Mouse (Mus musculus): ENCODE data around the gene Ndc1. TPM values are rescaled to one million over a fixed set of nuclear protein-coding genes. Genes with fewer than 3 reads are reported as not detected.

The Ndc1 gene
- polyA plus RNA-seq, 1 experiment from 2014 or later = 34.3 TPM

- Histone ChIP-seq H3K36me3 (no peaks in the 10 kb centered on the region), H3K27me3 (peaks cover 8% of the 10 kb centered on the region; the same call in 1 of the 2 replicates), H3K4me3 (no peak overlapping the region), H3K9me3 (no peaks in the 10 kb centered on the region), H3K27ac (replicated peaks) (no peak overlapping the region), H3K4me1 (0 out of 2 replicates have a peak, but pooled peaks cover 2% of the 10 kb centered on the region), H3K9ac (replicated peaks) (no peak overlapping the region), H3K4me2 (replicated peaks) (no peak overlapping the region)
- 88% methylated on average over 9 of the region's 9 CpGs for WGBS
- no peak for ATAC-seq (ENCODE audit: low FRiP score, low read depth)
These were observed 59.0 kb downstream of the Ndc1 start for GRCm38 (mm10) chr4:107426631-107427030.

- H3K27ac ChIP-seq (replicated peaks) = no peak overlapping the region
- no peaks in the 10 kb centered on the region for H3K9me3 ChIP-seq
- H3K4me2 ChIP-seq (replicated peaks) = no peak overlapping the region
- H3K36me3 ChIP-seq = no peaks in the 10 kb centered on the region
- peaks cover 56% of the 10 kb centered on the region for H3K27me3 ChIP-seq
- H3K4me3 ChIP-seq = no peak overlapping the region
- ATAC-seq (ENCODE audit: low FRiP score, low read depth) = no peak
- no peak overlapping the region for H3K9ac ChIP-seq (replicated peaks)
- H3K4me1 ChIP-seq = peaks cover 19% of the 10 kb centered on the region
- WGBS = 84% methylated on average over 5 of the region's 5 CpGs
These were observed 65.1 kb downstream of the Ndc1 start for GRCm38 (mm10) chr4:107432717-107433116.

- peaks cover 19% of the 10 kb centered on the region for H3K4me1 ChIP-seq
- WGBS = 6% methylated on average over 15 of the region's 15 CpGs
- H3K4me3 ChIP-seq = peak overlapping the region; percentile 68
- peak overlapping the region; percentile 65 for H3K9ac ChIP-seq (replicated peaks)
- no peaks in the 10 kb centered on the region for H3K9me3 ChIP-seq
- no peaks in the 10 kb centered on the region for H3K36me3 ChIP-seq
- peaks cover 68% of the 10 kb centered on the region for H3K27me3 ChIP-seq
- no peak for ATAC-seq (ENCODE audit: low FRiP score, low read depth)
- no peak overlapping the region for H3K27ac ChIP-seq (replicated peaks)
- H3K4me2 ChIP-seq (replicated peaks) = peak overlapping the region; percentile 96
These were observed 66.4 kb downstream of the Ndc1 start for GRCm38 (mm10) chr4:107433998-107434355.

GRCm38 (mm10) chr4:107434356-107435237 lies 67.0 kb downstream of the Ndc1 start, which contains the start of gene Glis1:
Gene Glis1, plus strand, starts transcription at chr4:107434591.
- Histone ChIP-seq H3K4me2 (replicated peaks) (peak within 1 kb of the TSS; percentile 96), H3K4me1 (peaks cover 19% of the 10 kb centered on the region), H3K9me3 (no peaks in the 10 kb centered on the region), H3K27ac (replicated peaks) (no peak within 1 kb of the TSS), H3K4me3 (peak within 1 kb of the TSS; percentile 68), H3K9ac (replicated peaks) (peak within 1 kb of the TSS; percentile 65), H3K27me3 (peaks cover 75% of the 10 kb centered on the region), H3K36me3 (no peaks in the 10 kb centered on the region)
- peak; percentile 88 for ATAC-seq (ENCODE audit: low FRiP score, low read depth)
- WGBS = under 1% methylated on average over 84 of the region's 112 CpGs

GRCm38 (mm10) chr4:107435238-107435946 lies 67.8 kb downstream of the Ndc1 start:
- H3K36me3 ChIP-seq = no peaks in the 10 kb centered on the region
- no peaks in the 10 kb centered on the region for H3K9me3 ChIP-seq
- WGBS = 1% methylated on average over 47 of the region's 47 CpGs
- peaks cover 23% of the 10 kb centered on the region for H3K4me1 ChIP-seq
- peaks cover 76% of the 10 kb centered on the region for H3K27me3 ChIP-seq
- no peak for ATAC-seq (ENCODE audit: low FRiP score, low read depth)
- peak overlapping the region; percentile 65 for H3K9ac ChIP-seq (replicated peaks)
- peak overlapping the region; percentile 96 for H3K4me2 ChIP-seq (replicated peaks)
- H3K27ac ChIP-seq (replicated peaks) = no peak overlapping the region
- peak overlapping the region; percentile 68 for H3K4me3 ChIP-seq

- ATAC-seq (ENCODE audit: low FRiP score, low read depth) = no peak
- WGBS = 91% methylated on average over 7 of the region's 7 CpGs
- peaks cover 27% of the 10 kb centered on the region for H3K4me1 ChIP-seq
- no peaks in the 10 kb centered on the region for H3K36me3 ChIP-seq
- peaks cover 87% of the 10 kb centered on the region for H3K27me3 ChIP-seq
- no peak overlapping the region for H3K4me3 ChIP-seq
- H3K4me2 ChIP-seq (replicated peaks) = no peak overlapping the region
- no peaks in the 10 kb centered on the region for H3K9me3 ChIP-seq
- no peak overlapping the region for H3K27ac ChIP-seq (replicated peaks)
- H3K9ac ChIP-seq (replicated peaks) = no peak overlapping the region
These were observed 68.9 kb downstream of the Ndc1 start for GRCm38 (mm10) chr4:107436476-107436875.

GRCm38 (mm10) chr4:107438741-107439140 lies 71.2 kb downstream of the Ndc1 start:
- Histone ChIP-seq H3K9ac (replicated peaks) (no peak overlapping the region), H3K27me3 (peaks cover 87% of the 10 kb centered on the region), H3K4me3 (no peak overlapping the region), H3K4me2 (replicated peaks) (no peak overlapping the region), H3K4me1 (peaks cover 38% of the 10 kb centered on the region), H3K36me3 (no peaks in the 10 kb centered on the region), H3K9me3 (no peaks in the 10 kb centered on the region), H3K27ac (replicated peaks) (no peak overlapping the region)
- no peak for ATAC-seq (ENCODE audit: low FRiP score, low read depth)
- 94% methylated on average over 8 of the region's 8 CpGs for WGBS

- Histone ChIP-seq H3K4me3 (no peak overlapping the region), H3K4me2 (replicated peaks) (peak overlapping the region; percentile 16; the same call in 1 of the 2 replicates), H3K9ac (replicated peaks) (no peak overlapping the region), H3K27me3 (peaks cover 87% of the 10 kb centered on the region), H3K4me1 (peaks cover 24% of the 10 kb centered on the region), H3K27ac (replicated peaks) (no peak overlapping the region), H3K9me3 (no peaks in the 10 kb centered on the region), H3K36me3 (no peaks in the 10 kb centered on the region)
- no peak for ATAC-seq (ENCODE audit: low FRiP score, low read depth)
- WGBS = 18% methylated on average over 13 of the region's 13 CpGs
These were observed 72.7 kb downstream of the Ndc1 start for GRCm38 (mm10) chr4:107440306-107440705.

GRCm38 (mm10) chr4:107442288-107442687 lies 74.7 kb downstream of the Ndc1 start:
- H3K9me3 ChIP-seq = no peaks in the 10 kb centered on the region
- WGBS = 50% methylated on average over 11 of the region's 11 CpGs
- H3K9ac ChIP-seq (replicated peaks) = no peak overlapping the region
- H3K4me3 ChIP-seq = no peak overlapping the region
- no peak overlapping the region for H3K4me2 ChIP-seq (replicated peaks)
- ATAC-seq (ENCODE audit: low FRiP score, low read depth) = no peak
- H3K27me3 ChIP-seq = peaks cover 79% of the 10 kb centered on the region
- no peaks in the 10 kb centered on the region for H3K36me3 ChIP-seq
- no peak overlapping the region for H3K27ac ChIP-seq (replicated peaks)
- H3K4me1 ChIP-seq = peaks cover 22% of the 10 kb centered on the region

GRCm38 (mm10) chr4:107442891-107443483 lies 75.4 kb downstream of the Ndc1 start:
- Histone ChIP-seq H3K27me3 (peaks cover 72% of the 10 kb centered on the region), H3K27ac (replicated peaks) (no peak overlapping the region), H3K9me3 (no peaks in the 10 kb centered on the region), H3K4me3 (no peak overlapping the region), H3K36me3 (no peaks in the 10 kb centered on the region), H3K4me2 (replicated peaks) (peak overlapping the region; percentile 16; the same call in 1 of the 2 replicates), H3K4me1 (peaks cover 22% of the 10 kb centered on the region), H3K9ac (replicated peaks) (no peak overlapping the region)
- ATAC-seq (ENCODE audit: low FRiP score, low read depth) = no peak
- WGBS = 25% methylated on average over 16 of the region's 16 CpGs

- Histone ChIP-seq H3K4me1 (peaks cover 22% of the 10 kb centered on the region), H3K4me2 (replicated peaks) (no peak overlapping the region), H3K9ac (replicated peaks) (no peak overlapping the region), H3K9me3 (no peaks in the 10 kb centered on the region), H3K27ac (replicated peaks) (no peak overlapping the region), H3K4me3 (no peak overlapping the region), H3K27me3 (peaks cover 66% of the 10 kb centered on the region), H3K36me3 (no peaks in the 10 kb centered on the region)
- no peak for ATAC-seq (ENCODE audit: low FRiP score, low read depth)
- WGBS = 41% methylated on average over 11 of the region's 11 CpGs
These were observed 76.0 kb downstream of the Ndc1 start for GRCm38 (mm10) chr4:107443621-107444020.

- peaks cover 34% of the 10 kb centered on the region for H3K27me3 ChIP-seq
- H3K9ac ChIP-seq (replicated peaks) = no peak overlapping the region
- ATAC-seq (ENCODE audit: low FRiP score, low read depth) = no peak
- WGBS = 89% methylated on average over 6 of the region's 6 CpGs
- H3K27ac ChIP-seq (replicated peaks) = no peak overlapping the region
- no peaks in the 10 kb centered on the region for H3K9me3 ChIP-seq
- no peak overlapping the region for H3K4me3 ChIP-seq
- H3K4me1 ChIP-seq = peaks cover 5% of the 10 kb centered on the region
- H3K4me2 ChIP-seq (replicated peaks) = no peak overlapping the region
- no peaks in the 10 kb centered on the region for H3K36me3 ChIP-seq
These were observed 80.9 kb downstream of the Ndc1 start for GRCm38 (mm10) chr4:107448481-107448880.
